Mouse (Mus musculus): ENCODE results near the gene Ift88. TPM values are rescaled to one million over a fixed set of nuclear protein-coding genes. Genes with fewer than 3 reads are reported as not detected.

Ift88 gene
- total RNA-seq, 4 experiments from 2014 or later, result 3.1 to 5.1 (median 4.2) TPM

- no peak for DNase-seq (ENCODE audit: low spot score in 2 of 2)
These were observed 108.7 kb downstream of the Ift88 start for GRCm38 (mm10) chr14:57532577-57532976.

GRCm38 (mm10) chr14:57533214-57533613 is 109.4 kb downstream of the Ift88 start:
- no peak for DNase-seq (ENCODE audit: low spot score in 2 of 2)

- no peak for DNase-seq (ENCODE audit: low spot score in 2 of 2)
These were observed 110.0 kb downstream of the Ift88 start for GRCm38 (mm10) chr14:57533841-57534240.

- DNase-seq (ENCODE audit: low spot score in 2 of 2), result no peak
These were observed 110.5 kb downstream of the Ift88 start for GRCm38 (mm10) chr14:57534346-57534745.

- peak; percentile 60 to 69 for DNase-seq (ENCODE audit: low spot score in 2 of 2)
These were observed 111.1 kb downstream of the Ift88 start for GRCm38 (mm10) chr14:57534961-57535360.

- no peak for DNase-seq (ENCODE audit: low spot score in 2 of 2)
These were observed 111.8 kb downstream of the Ift88 start for GRCm38 (mm10) chr14:57535646-57536045.

GRCm38 (mm10) chr14:57536820-57537219 is 113.0 kb downstream of the Ift88 start:
- no peak for DNase-seq (ENCODE audit: low spot score in 2 of 2)

- no peak for DNase-seq (ENCODE audit: low spot score in 2 of 2)
These were observed 113.6 kb downstream of the Ift88 start for GRCm38 (mm10) chr14:57537261-57538015.

- DNase-seq (ENCODE audit: low spot score in 2 of 2), result no peak
These were observed 116.8 kb downstream of the Ift88 start for GRCm38 (mm10) chr14:57540683-57541082.

GRCm38 (mm10) chr14:57542231-57542630 is 118.4 kb downstream of the Ift88 start:
- no peak for DNase-seq (ENCODE audit: low spot score in 2 of 2)

GRCm38 (mm10) chr14:57543420-57544039 is 119.7 kb downstream of the Ift88 start:
- no peak for DNase-seq (ENCODE audit: low spot score in 2 of 2)

GRCm38 (mm10) chr14:57545526-57545925 is 121.7 kb downstream of the Ift88 start:
- no peak for DNase-seq (ENCODE audit: low spot score in 2 of 2)

GRCm38 (mm10) chr14:57546131-57546530 is 122.3 kb downstream of the Ift88 start:
- DNase-seq (ENCODE audit: low spot score in 2 of 2), result no peak

GRCm38 (mm10) chr14:57546557-57547021 is 122.7 kb downstream of the Ift88 start:
- DNase-seq (ENCODE audit: low spot score in 2 of 2), result no peak

- no peak for DNase-seq (ENCODE audit: low spot score in 2 of 2)
These were observed 123.2 kb downstream of the Ift88 start for GRCm38 (mm10) chr14:57547062-57547461.

- no peak for DNase-seq (ENCODE audit: low spot score in 2 of 2)
These were observed 129.1 kb downstream of the Ift88 start for GRCm38 (mm10) chr14:57552945-57553344.

GRCm38 (mm10) chr14:57554434-57554833 is 130.6 kb downstream of the Ift88 start:
- no peak for DNase-seq (ENCODE audit: low spot score in 2 of 2)

GRCm38 (mm10) chr14:57555471-57556070 is 131.7 kb downstream of the Ift88 start:
- DNase-seq (ENCODE audit: low spot score in 2 of 2), result no peak

- no peak for DNase-seq (ENCODE audit: low spot score in 2 of 2)
These were observed 133.1 kb downstream of the Ift88 start for GRCm38 (mm10) chr14:57556922-57557321.

- DNase-seq (ENCODE audit: low spot score in 2 of 2), result no peak
These were observed 141.8 kb downstream of the Ift88 start for GRCm38 (mm10) chr14:57565626-57566025.
